Mouse (Mus musculus) CH12.LX (cell line): ENCODE results near the gene Zmynd8. TPM values are rescaled to one million over a fixed set of nuclear protein-coding genes. Genes with fewer than 3 reads are reported as not detected.

Experiments
- DNase-seq: peaks from one replicate; pipeline ENCODE4 v3.0.0-alpha.2; 2013; ENCODE audit errors: extremely low read depth
- H3K27ac ChIP-seq: 2 replicates; pipeline ENCODE4 v1.5.1; 2012; ENCODE audit warnings: low read depth, mild to moderate bottlenecking, control low read depth, moderate library complexity; ENCODE audit not compliant: insufficient read depth
- H3K27me3 ChIP-seq: replicated peaks from 2 replicates; pipeline ENCODE3; 2012; ENCODE audit warnings: inconsistent platforms
- H3K36me3 ChIP-seq, 2 experiments: replicated peaks in 1 of 2; 2 replicates each; pipeline versions ENCODE3 to v1.6.1; 2012; ENCODE audit warnings: inconsistent platforms in 1 of 2, low read length in 1 of 2, mild to moderate bottlenecking in 1 of 2, mixed read lengths in 1 of 2, moderate library complexity in 1 of 2; ENCODE audit not compliant: control insufficient read depth in 1 of 2, insufficient read depth in 1 of 2
- H3K4me1 ChIP-seq, 2 experiments: 2 replicates each; pipeline ENCODE4 v1.6.1; 2012; ENCODE audit warnings: inconsistent platforms in 1 of 2, moderate library complexity in 1 of 2; ENCODE audit not compliant: insufficient read depth in 2 of 2, control insufficient read depth in 1 of 2
- H3K4me2 ChIP-seq: 2 replicates; pipeline ENCODE4 v1.6.1; 2012; ENCODE audit warnings: low read depth, mild to moderate bottlenecking, control low read depth; ENCODE audit not compliant: poor library complexity, insufficient read depth, severe bottlenecking
- H3K4me3 ChIP-seq, 3 experiments: fragments of 150-350 bp in 1 of 3; sonication (generic) in 1 of 3; replicated peaks in 1 of 3; 2 replicates each; pipeline versions ENCODE3 to v1.5.1; 2011 to 2012; ENCODE audit warnings: low read depth in 2 of 3, low read length in 2 of 3, mild to moderate bottlenecking in 2 of 3, moderate library complexity in 2 of 3, control low read depth in 1 of 3, improper control_type of control experiment in 1 of 3, inconsistent platforms in 1 of 3, mixed read lengths in 1 of 3; ENCODE audit not compliant: poor library complexity in 1 of 3
- H3K79me2 ChIP-seq: replicated peaks from 2 replicates; pipeline ENCODE4 v1.6.1; 2012; ENCODE audit warnings: mild to moderate bottlenecking, moderate library complexity; ENCODE audit not compliant: control insufficient read depth, poor library complexity, insufficient read depth, severe bottlenecking; ENCODE audit errors: extremely low read depth
- H3K9ac ChIP-seq: 2 replicates; pipeline ENCODE4 v1.6.1; 2012; ENCODE audit warnings: low read depth, mild to moderate bottlenecking, control low read depth, moderate library complexity; ENCODE audit not compliant: insufficient read depth
- H3K9me3 ChIP-seq: replicated peaks from 2 replicates; pipeline ENCODE3; 2012; ENCODE audit warnings: low read length, inconsistent platforms, mixed read lengths
- CHD1 ChIP-seq: IDR thresholded peaks from 2 replicates; pipeline ENCODE4 v1.6.1; 2012; ENCODE audit warnings: low read depth, low read length, improper control_type of control experiment, inconsistent platforms
- E2F4 ChIP-seq: IDR thresholded peaks from 2 replicates; pipeline ENCODE4 v1.6.1; 2011; ENCODE audit warnings: low read depth, low read length, improper control_type of control experiment; ENCODE audit not compliant: insufficient replicate concordance
- ELF1 ChIP-seq: IDR thresholded peaks from 2 replicates; pipeline ENCODE4 v1.6.1; 2014; ENCODE audit warnings: low read depth, mild to moderate bottlenecking, inconsistent platforms, low read length, improper control_type of control experiment
- EP300 ChIP-seq: IDR thresholded peaks from 2 replicates; pipeline ENCODE4 v1.6.1; 2011; ENCODE audit warnings: low read length, improper control_type of control experiment
- GABPA ChIP-seq: IDR thresholded peaks from 2 replicates; pipeline ENCODE4 v1.6.1; 2012; ENCODE audit warnings: low read depth, low read length, improper control_type of control experiment, inconsistent platforms; ENCODE audit not compliant: insufficient replicate concordance
- HCFC1 ChIP-seq: IDR thresholded peaks from 2 replicates; pipeline ENCODE4 v1.6.1; 2012; ENCODE audit warnings: low read depth, mild to moderate bottlenecking, inconsistent platforms, low read length, improper control_type of control experiment
- IRF4 ChIP-seq: IDR thresholded peaks from 2 replicates; pipeline ENCODE4 v1.6.1; 2014; ENCODE audit warnings: low read depth, mild to moderate bottlenecking, inconsistent platforms, low read length, improper control_type of control experiment
- JUND ChIP-seq: conservative IDR thresholded peaks from 2 replicates; pipeline ENCODE4 v1.6.1; 2011; ENCODE audit warnings: low read depth, low read length, improper control_type of control experiment
- MAX ChIP-seq: IDR thresholded peaks from 2 replicates; pipeline ENCODE4 v1.6.1; 2011; ENCODE audit warnings: low read length, improper control_type of control experiment
- MAZ ChIP-seq: IDR thresholded peaks from 2 replicates; pipeline ENCODE4 v1.6.1; 2012; ENCODE audit warnings: low read depth, mild to moderate bottlenecking, inconsistent platforms, low read length, improper control_type of control experiment, moderate library complexity
- MEF2A ChIP-seq: IDR thresholded peaks from 2 replicates; pipeline ENCODE4 v1.6.1; 2014; ENCODE audit warnings: low read depth, mild to moderate bottlenecking, inconsistent platforms, low read length, improper control_type of control experiment, borderline replicate concordance
- PAX5 ChIP-seq: IDR thresholded peaks from 2 replicates; pipeline ENCODE4 v1.6.1; 2012; ENCODE audit warnings: low read length, inconsistent platforms, mixed read lengths
- POLR2AphosphoS2 ChIP-seq: IDR thresholded peaks from 2 replicates; pipeline ENCODE4 v1.6.1; 2011; ENCODE audit warnings: low read depth, low read length, improper control_type of control experiment
- RAD21 ChIP-seq: IDR thresholded peaks from 2 replicates; pipeline ENCODE4 v1.6.1; 2011; ENCODE audit warnings: low read depth, mild to moderate bottlenecking, low read length, improper control_type of control experiment, moderate library complexity
- RCOR1 ChIP-seq: conservative IDR thresholded peaks from 2 replicates; pipeline ENCODE4 v1.6.1; 2012; ENCODE audit warnings: low read depth, mild to moderate bottlenecking, inconsistent platforms, low read length, improper control_type of control experiment
- TBP ChIP-seq: conservative IDR thresholded peaks from 2 replicates; pipeline ENCODE4 v1.6.1; 2011; ENCODE audit warnings: low read depth, low read length, improper control_type of control experiment
- TCF12 ChIP-seq: IDR thresholded peaks from 2 replicates; pipeline ENCODE4 v1.6.1; 2014; ENCODE audit warnings: low read depth, mild to moderate bottlenecking, inconsistent platforms, low read length, improper control_type of control experiment
- USF1 ChIP-seq: IDR thresholded peaks from 2 replicates; pipeline ENCODE4 v1.6.1; 2014; ENCODE audit warnings: low read depth, mild to moderate bottlenecking, inconsistent platforms, low read length, improper control_type of control experiment
- ZKSCAN1 ChIP-seq: IDR thresholded peaks from 2 replicates; pipeline ENCODE4 v1.6.1; 2012; ENCODE audit warnings: low read depth, inconsistent platforms, low read length, improper control_type of control experiment, borderline replicate concordance
- dilution Hi-C: fragments of 300-500 bp; cut with MboI; formaldehyde crosslinking; loops from 2 replicates; pipeline ENCODE4 v1.14.3; 2020; ENCODE audit warnings: low sequenced_read_pairs; ENCODE audit not compliant: extremely low pct_unique_long_range_greater_than_20kb, extremely low pct_ligation_motif_present
- in situ Hi-C: fragments of 300-500 bp; cut with MboI; formaldehyde crosslinking; loops from 3 replicates; pipeline ENCODE4 v1.14.3; 2019; ENCODE audit warnings: low sequenced_read_pairs, low pct_ligation_motif_present, low pct_unique_long_range_greater_than_20kb, mixed read lengths
- polyA plus RNA-seq: library from polyadenylated mRNA; unstranded; fragments of >175 nt; gene quantifications from 2 replicates; pipeline ENCODE4 v1.2.1, GENCODE M21; 2012; ENCODE audit warnings: low read depth; ENCODE audit not compliant: insufficient read length
- total RNA-seq, 2 experiments: library from RNA; depleted of rRNA; stranded (reverse); fragments of 300-350 nt in 1 of 2; fragments of >200 nt in 1 of 2; gene quantifications; 2 replicates each; pipeline ENCODE4 v1.2.3; 2012 to 2014

Zmynd8 gene
- total and polyA plus RNA-seq, 3 experiments = 33.6 to 84.5 (median 35.1) TPM

DNA sequence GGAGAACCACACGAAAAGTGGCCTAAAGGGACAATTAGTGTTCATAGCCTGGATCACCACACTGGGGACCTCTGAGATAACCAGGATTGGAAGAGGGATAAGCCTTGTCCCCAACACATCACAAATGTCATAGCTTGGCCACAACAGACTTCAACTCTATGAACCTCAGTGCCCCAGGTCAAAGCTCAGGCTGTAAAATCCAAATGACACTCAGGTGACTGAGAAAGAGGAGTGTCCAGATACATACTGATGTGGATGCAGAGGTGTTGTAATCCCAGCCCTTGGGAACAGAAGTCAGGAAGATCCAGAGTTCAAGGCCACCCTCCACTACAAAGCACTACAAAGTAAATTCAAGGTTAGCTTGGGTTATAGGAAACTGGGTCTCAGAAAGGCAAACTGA, 29.6 kb downstream of the Zmynd8 start:
- no peak overlapping the region for H3K4me3 ChIP-seq
- DNase-seq = no peak
- peaks cover 2 to 54% of the 10 kb centered on the region in 2 experiments; a peak in 3 of 4 replicates for H3K4me1 ChIP-seq
- no peaks in the 10 kb centered on the region for H3K9me3 ChIP-seq
- in situ Hi-C loops (no loop called here), dilution Hi-C loops (no loop called here)
- H3K79me2 ChIP-seq = peaks cover 97% of the 10 kb centered on the region
- H3K36me3 ChIP-seq = peaks cover 73 to 93% of the 10 kb centered on the region in 2 experiments
- TF ChIP-seq TCF12 (no peak), RCOR1 (no peak), RAD21 (no peak), GABPA (no peak), IRF4 (no peak), MAZ (no peak), HCFC1 (no peak), TBP (no peak), PAX5 (no peak), MAX (no peak), ZKSCAN1 (no peak), USF1 (no peak), CHD1 (no peak), ELF1 (no peak)
- H3K27me3 ChIP-seq = no peaks in the 10 kb centered on the region
- no peak overlapping the region for H3K9ac ChIP-seq
- H3K4me2 ChIP-seq = no peak overlapping the region
- H3K27ac ChIP-seq = no peak overlapping the region

DNA sequence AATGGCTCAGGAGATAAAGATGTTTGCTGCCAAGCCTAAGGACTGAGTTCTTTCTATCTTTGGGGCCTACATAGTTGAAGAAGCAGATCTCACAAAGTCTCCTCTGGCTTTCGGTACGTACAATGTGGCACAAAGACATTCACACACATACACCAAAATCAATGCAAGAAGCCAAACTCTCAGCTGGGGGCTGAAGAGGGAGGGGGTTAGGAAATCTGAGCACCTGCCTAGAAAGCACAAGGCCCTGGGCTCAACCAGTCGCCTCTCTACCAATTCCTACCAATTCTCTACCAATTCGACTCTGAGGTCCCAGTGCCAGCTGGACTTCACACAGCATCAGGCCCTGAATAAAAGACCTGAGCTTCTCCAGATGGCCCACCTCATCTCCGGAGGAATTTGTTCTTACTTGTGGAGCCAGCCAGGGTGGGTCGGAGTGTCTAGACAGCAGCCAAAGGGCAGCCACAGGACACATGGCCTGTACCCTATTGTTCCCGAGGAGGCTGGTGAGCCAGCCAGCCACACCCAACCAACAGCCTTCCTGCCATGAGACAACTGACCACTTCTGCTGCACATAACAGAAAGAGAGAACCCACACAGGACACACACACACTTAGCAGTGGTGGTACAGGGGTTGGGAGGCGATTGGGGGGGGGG, 30.2 kb downstream of the Zmynd8 start:
- no peaks in the 10 kb centered on the region for H3K27me3 ChIP-seq
- TF ChIP-seq RCOR1 (no peak), E2F4 (no peak), CHD1 (no peak), TCF12 (no peak), USF1 (no peak), EP300 (no peak), MEF2A (no peak), IRF4 (no peak), JUND (no peak), POLR2AphosphoS2 (no peak)
- TF ChIP-seq, all 38 proteins: peak for 0
- H3K9me3 ChIP-seq = no peaks in the 10 kb centered on the region
- H3K4me3 ChIP-seq = no peak overlapping the region
- dilution Hi-C loops = no loop called here
- DNase-seq = no peak
- in situ Hi-C loops = no loop called here
- peaks cover 72 to 93% of the 10 kb centered on the region in 2 experiments for H3K36me3 ChIP-seq
- H3K9ac ChIP-seq = no peak overlapping the region
- no peak overlapping the region for H3K27ac ChIP-seq
- peaks cover 97% of the 10 kb centered on the region for H3K79me2 ChIP-seq
- peaks cover under 1 to 50% of the 10 kb centered on the region in 2 experiments; a peak in 3 of 4 replicates for H3K4me1 ChIP-seq
- H3K4me2 ChIP-seq = no peak overlapping the region
